Mouse (Mus musculus) intestine, postnatal 0 days (tissue): ENCODE results near the gene Fmo9. TPM values are rescaled to one million over a fixed set of nuclear protein-coding genes. Genes with fewer than 3 reads are reported as not detected.

Source experiments
- ATAC-seq: fragments of 200-750 bp; cut with Nextera tagmentation; 2 replicates; pipeline ENCODE4 v1.8.0; 2017; ENCODE audit warnings: mild to moderate bottlenecking, moderate TSS enrichment, moderate library complexity
- H3K27ac ChIP-seq: fragments of 300-500 bp; sonication (generic); 2 replicates; pipeline ENCODE4 v1.5.1; 2014; ENCODE audit warnings: mild to moderate bottlenecking, low read depth, low read length, moderate library complexity
- H3K27me3 ChIP-seq: fragments of 300-500 bp; sonication (generic); replicated peaks from 2 replicates; pipeline ENCODE4 v1.6.1; 2014; ENCODE audit warnings: low read length, mixed read lengths; ENCODE audit not compliant: control insufficient read depth, insufficient read depth
- H3K36me3 ChIP-seq: fragments of 300-500 bp; sonication (generic); 2 replicates; pipeline ENCODE4 v1.6.1; 2014; ENCODE audit warnings: mild to moderate bottlenecking, moderate library complexity; ENCODE audit not compliant: control insufficient read depth, insufficient read depth
- H3K4me1 ChIP-seq: fragments of 300-500 bp; sonication (generic); replicated peaks from 2 replicates; pipeline ENCODE4 v1.6.1; 2014; ENCODE audit warnings: antibody characterized with exemption, low read length, mixed read lengths; ENCODE audit not compliant: control insufficient read depth, insufficient read depth
- H3K4me2 ChIP-seq: fragments of 300-500 bp; sonication (generic); replicated peaks from 2 replicates; pipeline ENCODE4 v1.6.1; 2014; ENCODE audit warnings: low read depth, mild to moderate bottlenecking, moderate library complexity
- H3K4me3 ChIP-seq: fragments of 300-500 bp; sonication (generic); 2 replicates; pipeline ENCODE4 v1.5.1; 2014; ENCODE audit warnings: low read depth, low read length
- H3K9ac ChIP-seq: fragments of 300-500 bp; sonication (generic); 2 replicates; pipeline ENCODE4 v1.6.1; 2014; ENCODE audit warnings: mild to moderate bottlenecking, low read depth, low read length
- H3K9me3 ChIP-seq: fragments of 300-500 bp; sonication (generic); 2 replicates; pipeline ENCODE4 v1.6.1; 2016; ENCODE audit warnings: mixed run types; ENCODE audit not compliant: control insufficient read depth
- CTCF ChIP-seq: sonication (generic); IDR thresholded peaks from 2 replicates; pipeline ENCODE4 v1.5.1; 2016; ENCODE audit warnings: low read depth, mild to moderate bottlenecking, control low read depth, antibody characterized with exemption, moderate library complexity
- WGBS: fragments of 180-500 bp; shearing (Covaris S2); extraction: QIAGEN DNeasy Blood & Tissue Kit; methylation state at CpG from one replicate; pipeline ENCODE4 v1.1.7; 2014; 5-methylcytosine and 5-hydroxymethylcytosine counted together
- microRNA-seq: library from miRNA; unstranded; fragments of <30 nt; microRNA quantifications from one replicate; pipeline ENCODE4, GENCODE M21; 2016
- polyA plus RNA-seq: library from polyadenylated mRNA; unstranded; fragments of >200 nt; fragmentation: Nextera tagmentation; extraction: Ambion mirVana; gene quantifications from 2 replicates; pipeline ENCODE4 v1.2.1, GENCODE M21; 2015

Fmo9 gene
- polyA plus RNA-seq, 1 experiment from 2014 or later: not detected

- no peak within 1 kb of the TSS for H3K9ac ChIP-seq
- no peak for TF ChIP-seq CTCF
- H3K27me3 ChIP-seq: no peaks in the 10 kb centered on the region
- H3K9me3 ChIP-seq: no peaks in the 10 kb centered on the region
- WGBS: 89% methylated on average over 2 of the region's 2 CpGs
- H3K4me3 ChIP-seq: no peak within 1 kb of the TSS
- H3K4me2 ChIP-seq: no peak within 1 kb of the TSS
- H3K4me1 ChIP-seq: no peaks in the 10 kb centered on the region
- H3K27ac ChIP-seq: no peak within 1 kb of the TSS
- no peak for ATAC-seq
- no peaks in the 10 kb centered on the region for H3K36me3 ChIP-seq
Observed at GRCm38 (mm10) chr1:166647593-166647992, 34.1 kb downstream of the Fmo9 start, which contains the start of gene Gm4847. TSS of gene Gm4847 (minus strand) at chr1:166647693.

Small RNAs within 50 kb of the gene (microRNA-seq; reads per million reads assigned to microRNA genes)
- not detected for gene Gm22992

Other genes with a start within 250 kb of the Fmo9 start
- not detected in 2 replicates for gene Gm4846, start 184.3 kb downstream of the Fmo9 start, polyA plus RNA-seq
- gene Gm4847, start 34.2 kb downstream of the Fmo9 start, polyA plus RNA-seq: not detected in 2 replicates